Mouse (Mus musculus) limb, embryonic 13.5 days (tissue): Measurements from ENCODE around the gene Aldh1a2. TPM values are rescaled to one million over a fixed set of nuclear protein-coding genes. Genes with fewer than 3 reads are reported as not detected.

Experiments used
- ATAC-seq: fragments of 200-750 bp; cut with Nextera tagmentation; 2 replicates; pipeline ENCODE4 v1.8.0; 2017; ENCODE audit warnings: low read depth, moderate number of reproducible peaks, moderate TSS enrichment; ENCODE audit not compliant: low FRiP score
- H3K27ac ChIP-seq: fragments of 300-500 bp; sonication (generic); 2 replicates; pipeline ENCODE4 v1.5.1; 2015; ENCODE audit warnings: inconsistent platforms, mild to moderate bottlenecking, moderate library complexity
- H3K27me3 ChIP-seq: fragments of 300-500 bp; sonication (generic); 2 replicates; pipeline ENCODE4 v1.6.1; 2015; ENCODE audit warnings: mild to moderate bottlenecking, inconsistent platforms
- H3K36me3 ChIP-seq: fragments of 300-500 bp; sonication (generic); 2 replicates; pipeline ENCODE4 v1.6.1; 2015; ENCODE audit warnings: inconsistent platforms, mild to moderate bottlenecking, moderate library complexity
- H3K4me1 ChIP-seq: fragments of 300-500 bp; sonication (generic); 2 replicates; pipeline ENCODE4 v1.6.1; 2015; ENCODE audit warnings: inconsistent platforms
- H3K4me2 ChIP-seq: fragments of 300-500 bp; sonication (generic); replicated peaks from 2 replicates; pipeline ENCODE4 v1.6.1; 2015; ENCODE audit warnings: inconsistent platforms, mild to moderate bottlenecking, moderate library complexity
- H3K4me3 ChIP-seq: fragments of 300-500 bp; sonication (generic); 2 replicates; pipeline ENCODE4 v1.5.1; 2015; ENCODE audit warnings: moderate library complexity, mild to moderate bottlenecking, inconsistent platforms
- H3K9ac ChIP-seq: fragments of 300-500 bp; sonication (generic); 2 replicates; pipeline ENCODE4 v1.6.1; 2015; ENCODE audit warnings: mild to moderate bottlenecking, inconsistent platforms
- H3K9me3 ChIP-seq: fragments of 300-500 bp; sonication (generic); 2 replicates; pipeline ENCODE4 v1.6.1; 2016; ENCODE audit warnings: inconsistent platforms
- WGBS: fragments of 180-500 bp; shearing (Covaris S2); methylation state at CpG from one replicate; pipeline ENCODE4 v1.1.7; 2015; 5-methylcytosine and 5-hydroxymethylcytosine counted together
- polyA plus RNA-seq: library from polyadenylated mRNA; unstranded; fragments of >200 nt; fragmentation: Nextera tagmentation; extraction: Ambion mirVana; gene quantifications from 2 replicates; pipeline ENCODE4 v1.2.1, GENCODE M21; 2015

The Aldh1a2 gene
- polyA plus RNA-seq, 1 experiment from 2014 or later = 119 TPM

GRCm38 (mm10) chr9:71317096-71317920 is 101.7 kb downstream of the Aldh1a2 start:
- Histone ChIP-seq H3K36me3 (no peaks in the 10 kb centered on the region), H3K27me3 (peaks cover 64% of the 10 kb centered on the region), H3K4me2 (no peak overlapping the region), H3K9ac (no peak overlapping the region), H3K27ac (no peak overlapping the region), H3K4me3 (no peak overlapping the region), H3K9me3 (no peaks in the 10 kb centered on the region), H3K4me1 (peaks cover 19% of the 10 kb centered on the region)
- 63% methylated on average over 11 of the region's 11 CpGs for WGBS
- no peak for ATAC-seq

GRCm38 (mm10) chr9:71317921-71318241 is 102.3 kb downstream of the Aldh1a2 start:
- Histone ChIP-seq H3K27ac (no peak overlapping the region), H3K9me3 (no peaks in the 10 kb centered on the region), H3K4me1 (peaks cover 19% of the 10 kb centered on the region), H3K9ac (no peak overlapping the region), H3K4me2 (no peak overlapping the region), H3K36me3 (no peaks in the 10 kb centered on the region), H3K4me3 (no peak overlapping the region), H3K27me3 (peaks cover 62% of the 10 kb centered on the region)
- WGBS = 69% methylated on average over 3 of the region's 3 CpGs
- no peak for ATAC-seq

GRCm38 (mm10) chr9:71319776-71320175 is 104.2 kb downstream of the Aldh1a2 start:
- WGBS = 89% methylated on average over 5 of the region's 5 CpGs
- H3K27ac ChIP-seq = no peak overlapping the region
- H3K36me3 ChIP-seq = no peaks in the 10 kb centered on the region
- H3K4me1 ChIP-seq = peaks cover 28% of the 10 kb centered on the region
- no peak overlapping the region for H3K4me2 ChIP-seq
- no peak for ATAC-seq
- no peak overlapping the region for H3K4me3 ChIP-seq
- H3K9ac ChIP-seq = no peak overlapping the region
- H3K9me3 ChIP-seq = no peaks in the 10 kb centered on the region
- peaks cover 53% of the 10 kb centered on the region for H3K27me3 ChIP-seq

- Histone ChIP-seq H3K9me3 (no peaks in the 10 kb centered on the region), H3K9ac (no peak overlapping the region), H3K27ac (no peak overlapping the region), H3K4me3 (no peak overlapping the region), H3K27me3 (peaks cover 56% of the 10 kb centered on the region), H3K4me1 (peaks cover 28% of the 10 kb centered on the region), H3K36me3 (no peaks in the 10 kb centered on the region), H3K4me2 (no peak overlapping the region)
- no peak for ATAC-seq
- WGBS = 58% methylated on average over 11 of the region's 11 CpGs
Observed at GRCm38 (mm10) chr9:71320246-71321155, 104.9 kb downstream of the Aldh1a2 start.

- WGBS = 43% methylated on average over 7 of the region's 7 CpGs
- Histone ChIP-seq H3K36me3 (no peaks in the 10 kb centered on the region), H3K4me1 (peaks cover 36% of the 10 kb centered on the region), H3K9me3 (no peaks in the 10 kb centered on the region), H3K9ac (no peak overlapping the region), H3K27ac (no peak overlapping the region), H3K27me3 (peaks cover 52% of the 10 kb centered on the region), H3K4me3 (no peak overlapping the region), H3K4me2 (no peak overlapping the region)
- no peak for ATAC-seq
Observed at GRCm38 (mm10) chr9:71321436-71321835, 105.8 kb downstream of the Aldh1a2 start.

- Histone ChIP-seq H3K27me3 (peaks cover 49% of the 10 kb centered on the region), H3K36me3 (no peaks in the 10 kb centered on the region)
- ATAC-seq = no peak
Observed at GRCm38 (mm10) chr9:71321871-71322270, 106.3 kb downstream of the Aldh1a2 start.

GRCm38 (mm10) chr9:71323303-71323952 is 107.8 kb downstream of the Aldh1a2 start:
- whole genome bisulfite sequencing = 10% methylated on average over 1 of the region's 1 CpGs
- peak; percentile 54; the same call in 1 of the 2 replicates for ATAC-seq
- peaks cover 47% of the 10 kb centered on the region for H3K27me3 ChIP-seq

More at GRCm38 (mm10) chr9:71321871-71322270, 106.3 kb downstream of the Aldh1a2 start:
- H3K27ac ChIP-seq = no peak overlapping the region
- H3K9me3 ChIP-seq = no peaks in the 10 kb centered on the region
- H3K9ac ChIP-seq = no peak overlapping the region
- 57% methylated on average over 6 of the region's 6 CpGs for WGBS
- no peak overlapping the region for H3K4me3 ChIP-seq
- H3K4me1 ChIP-seq = peaks cover 36% of the 10 kb centered on the region
- no peak overlapping the region for H3K4me2 ChIP-seq

GRCm38 (mm10) chr9:71324060-71324459 is 108.5 kb downstream of the Aldh1a2 start:
- H3K9me3 ChIP-seq = no peaks in the 10 kb centered on the region
- peaks cover 43% of the 10 kb centered on the region for H3K27me3 ChIP-seq
- H3K36me3 ChIP-seq = no peaks in the 10 kb centered on the region
- H3K4me3 ChIP-seq = no peak overlapping the region
- H3K9ac ChIP-seq = no peak overlapping the region
- no peak overlapping the region for H3K4me2 ChIP-seq
- 58% methylated on average over 5 of the region's 5 CpGs for WGBS
- H3K4me1 ChIP-seq = peaks cover 26% of the 10 kb centered on the region
- 0 out of 2 replicates have a peak, but pooled peaks have one; percentile 15 for ATAC-seq
- no peak overlapping the region for H3K27ac ChIP-seq

More at GRCm38 (mm10) chr9:71323303-71323952, 107.8 kb downstream of the Aldh1a2 start:
- Histone ChIP-seq H3K36me3 (no peaks in the 10 kb centered on the region), H3K4me3 (no peak overlapping the region), H3K9me3 (no peaks in the 10 kb centered on the region), H3K9ac (no peak overlapping the region), H3K4me2 (no peak overlapping the region), H3K27ac (no peak overlapping the region), H3K4me1 (peaks cover 26% of the 10 kb centered on the region)

GRCm38 (mm10) chr9:71326261-71326660 is 110.7 kb downstream of the Aldh1a2 start:
- WGBS = 41% methylated on average over 4 of the region's 4 CpGs
- peaks cover 28% of the 10 kb centered on the region for H3K27me3 ChIP-seq
- no peak overlapping the region for H3K4me2 ChIP-seq
- ATAC-seq = no peak
- H3K4me3 ChIP-seq = no peak overlapping the region
- H3K9me3 ChIP-seq = no peaks in the 10 kb centered on the region
- H3K9ac ChIP-seq = no peak overlapping the region
- 0 out of 2 replicates have a peak overlapping the region, but pooled peaks have one; percentile 22 for H3K27ac ChIP-seq
- peaks cover 26% of the 10 kb centered on the region for H3K4me1 ChIP-seq
- no peaks in the 10 kb centered on the region for H3K36me3 ChIP-seq

GRCm38 (mm10) chr9:71331661-71332060 is 116.1 kb downstream of the Aldh1a2 start:
- H3K27me3 ChIP-seq = peaks cover 45% of the 10 kb centered on the region
- H3K4me1 ChIP-seq = peaks cover 5% of the 10 kb centered on the region
- H3K36me3 ChIP-seq = no peaks in the 10 kb centered on the region
- 72% methylated on average over 3 of the region's 3 CpGs for WGBS
- no peak for ATAC-seq
- no peak overlapping the region for H3K4me2 ChIP-seq
- H3K9ac ChIP-seq = no peak overlapping the region
- H3K9me3 ChIP-seq = no peaks in the 10 kb centered on the region
- H3K4me3 ChIP-seq = no peak overlapping the region
- H3K27ac ChIP-seq = no peak overlapping the region

GRCm38 (mm10) chr9:71336674-71337073 is 121.1 kb downstream of the Aldh1a2 start:
- no peak overlapping the region for H3K9ac ChIP-seq
- H3K4me3 ChIP-seq = no peak overlapping the region
- ATAC-seq = no peak
- no peaks in the 10 kb centered on the region for H3K36me3 ChIP-seq
- WGBS = 51% methylated on average over 4 of the region's 4 CpGs
- H3K4me2 ChIP-seq = no peak overlapping the region
- H3K9me3 ChIP-seq = no peaks in the 10 kb centered on the region
- peaks cover 51% of the 10 kb centered on the region for H3K27me3 ChIP-seq
- no peak overlapping the region for H3K27ac ChIP-seq
- H3K4me1 ChIP-seq = peaks cover 27% of the 10 kb centered on the region

- WGBS = 13% methylated on average over 3 of the region's 3 CpGs
- no peak overlapping the region for H3K9ac ChIP-seq
- peak; percentile 78 for ATAC-seq
- no peak overlapping the region for H3K4me2 ChIP-seq
- H3K27me3 ChIP-seq = peaks cover 44% of the 10 kb centered on the region
- H3K4me3 ChIP-seq = no peak overlapping the region
- H3K36me3 ChIP-seq = no peaks in the 10 kb centered on the region
- peaks cover 30% of the 10 kb centered on the region for H3K4me1 ChIP-seq
- H3K27ac ChIP-seq = no peak overlapping the region
- no peaks in the 10 kb centered on the region for H3K9me3 ChIP-seq
Observed at GRCm38 (mm10) chr9:71337425-71337824, 121.8 kb downstream of the Aldh1a2 start.
